Mouse (Mus musculus): ENCODE measurements around the gene Hcn3. TPM values are rescaled to one million over a fixed set of nuclear protein-coding genes. Genes with fewer than 3 reads are reported as not detected.
A peak's percentile ranks its signal among the peaks of the same experiment; 100 is the strongest.

Gene Hcn3
- total RNA-seq, 1 experiment from 2014 or later: 0.37 TPM

- no peak for ATAC-seq (replicated peaks; ENCODE audit: low read depth, poor library complexity, severe bottlenecking)
Observed at GRCm38 (mm10) chr3:89148567-89148966, 11.4 kb downstream of the Hcn3 start.

- no peak for ATAC-seq (replicated peaks; ENCODE audit: low read depth, poor library complexity, severe bottlenecking)
Observed at GRCm38 (mm10) chr3:89147979-89148311, 12.1 kb downstream of the Hcn3 start.

GRCm38 (mm10) chr3:89147101-89147978, 12.7 kb downstream of the Hcn3 start:
- ATAC-seq (replicated peaks; ENCODE audit: low read depth, poor library complexity, severe bottlenecking): 0 out of 2 replicates have a peak, but pooled peaks have one; percentile 19

GRCm38 (mm10) chr3:89145566-89145965, 14.4 kb downstream of the Hcn3 start:
- no peak for ATAC-seq (replicated peaks; ENCODE audit: low read depth, poor library complexity, severe bottlenecking)

- no peak for ATAC-seq (replicated peaks; ENCODE audit: low read depth, poor library complexity, severe bottlenecking)
Observed at GRCm38 (mm10) chr3:89144821-89145220, 15.2 kb downstream of the Hcn3 start.

- peak; percentile 50 for ATAC-seq (replicated peaks; ENCODE audit: low read depth, poor library complexity, severe bottlenecking)
Observed at GRCm38 (mm10) chr3:89136365-89136764, 23.6 kb downstream of the Hcn3 start.

GRCm38 (mm10) chr3:89135958-89136357, 24.0 kb downstream of the Hcn3 start, which contains the start of gene Pklr:
Gene Pklr (plus strand): TSS chr3:89136142.
- ATAC-seq (replicated peaks; ENCODE audit: low read depth, poor library complexity, severe bottlenecking): no peak

GRCm38 (mm10) chr3:89133752-89134151, 26.2 kb downstream of the Hcn3 start:
- ATAC-seq (replicated peaks; ENCODE audit: low read depth, poor library complexity, severe bottlenecking): no peak

- ATAC-seq (replicated peaks; ENCODE audit: low read depth, poor library complexity, severe bottlenecking): no peak
Observed at GRCm38 (mm10) chr3:89133063-89133450, 26.9 kb downstream of the Hcn3 start.

GRCm38 (mm10) chr3:89132285-89133062, 27.5 kb downstream of the Hcn3 start:
- peak; percentile 83 for ATAC-seq (replicated peaks; ENCODE audit: low read depth, poor library complexity, severe bottlenecking)

- no peak for ATAC-seq (replicated peaks; ENCODE audit: low read depth, poor library complexity, severe bottlenecking)
Observed at GRCm38 (mm10) chr3:89131816-89132215, 28.2 kb downstream of the Hcn3 start.

- no peak for ATAC-seq (replicated peaks; ENCODE audit: low read depth, poor library complexity, severe bottlenecking)
Observed at GRCm38 (mm10) chr3:89129908-89130307, 30.1 kb downstream of the Hcn3 start.

- no peak for ATAC-seq (replicated peaks; ENCODE audit: low read depth, poor library complexity, severe bottlenecking)
Observed at GRCm38 (mm10) chr3:89125981-89126380, 34.0 kb downstream of the Hcn3 start.

GRCm38 (mm10) chr3:89124241-89124640, 35.8 kb downstream of the Hcn3 start:
- no peak for ATAC-seq (replicated peaks; ENCODE audit: low read depth, poor library complexity, severe bottlenecking)

GRCm38 (mm10) chr3:89123313-89123712, 36.7 kb downstream of the Hcn3 start:
- no peak for ATAC-seq (replicated peaks; ENCODE audit: low read depth, poor library complexity, severe bottlenecking)

- peak; percentile 77; the same call in 1 of the 2 replicates for ATAC-seq (replicated peaks; ENCODE audit: low read depth, poor library complexity, severe bottlenecking)
Observed at GRCm38 (mm10) chr3:89115522-89115921, 44.5 kb downstream of the Hcn3 start.

GRCm38 (mm10) chr3:89113058-89113457, 46.9 kb downstream of the Hcn3 start:
- no peak for ATAC-seq (replicated peaks; ENCODE audit: low read depth, poor library complexity, severe bottlenecking)

- ATAC-seq (replicated peaks; ENCODE audit: low read depth, poor library complexity, severe bottlenecking): no peak
Observed at GRCm38 (mm10) chr3:89108146-89108545, 51.9 kb downstream of the Hcn3 start.

GRCm38 (mm10) chr3:89107545-89107944, 52.5 kb downstream of the Hcn3 start:
- ATAC-seq (replicated peaks; ENCODE audit: low read depth, poor library complexity, severe bottlenecking): no peak

GRCm38 (mm10) chr3:89106881-89107280, 53.1 kb downstream of the Hcn3 start:
- ATAC-seq (replicated peaks; ENCODE audit: low read depth, poor library complexity, severe bottlenecking): peak; percentile 45

- no peak for ATAC-seq (replicated peaks; ENCODE audit: low read depth, poor library complexity, severe bottlenecking)
Observed at GRCm38 (mm10) chr3:89103291-89103595, 56.8 kb downstream of the Hcn3 start.
